Mouse (Mus musculus) hindbrain, embryonic 11.5 days (tissue): ENCODE measurements at regions not wholly inside any gene's neighbourhood (a gene's known extent, or its start where the extent isn't known, plus 50 kb on each side); places are given as distances from the start of the nearest gene placed in this dataset.

ENCODE experiments used
- ATAC-seq: fragments of 200-750 bp; cut with Nextera tagmentation; 2 replicates; pipeline ENCODE4 v1.8.0; 2017; ENCODE audit warnings: mild to moderate bottlenecking, moderate TSS enrichment, moderate library complexity; ENCODE audit not compliant: low FRiP score
- DNase-seq: peaks from one replicate; pipeline ENCODE4 v3.0.0-alpha.2; 2015; ENCODE audit warnings: low spot score
- H3K27ac ChIP-seq: fragments of 300-500 bp; sonication (generic); 2 replicates; pipeline ENCODE4 v1.5.1; 2014; ENCODE audit warnings: mild to moderate bottlenecking, low read depth, low read length
- H3K27me3 ChIP-seq: fragments of 300-500 bp; sonication (generic); 2 replicates; pipeline ENCODE4 v1.6.1; 2014; ENCODE audit warnings: mild to moderate bottlenecking, low read length, moderate library complexity, mixed read lengths; ENCODE audit not compliant: control insufficient read depth, insufficient read depth
- H3K36me3 ChIP-seq: fragments of 300-500 bp; sonication (generic); 2 replicates; pipeline ENCODE4 v1.6.1; 2014; ENCODE audit warnings: mild to moderate bottlenecking, low read length, moderate library complexity, mixed read lengths; ENCODE audit not compliant: control insufficient read depth, insufficient read depth
- H3K4me1 ChIP-seq: fragments of 300-500 bp; sonication (generic); replicated peaks from 2 replicates; pipeline ENCODE4 v1.6.1; 2014; ENCODE audit warnings: low read length, mixed read lengths; ENCODE audit not compliant: control insufficient read depth, insufficient read depth
- H3K4me2 ChIP-seq: fragments of 300-500 bp; sonication (generic); replicated peaks from 2 replicates; pipeline ENCODE4 v1.6.1; 2014; ENCODE audit warnings: mild to moderate bottlenecking, low read depth, low read length
- H3K4me3 ChIP-seq: fragments of 300-500 bp; sonication (generic); 2 replicates; pipeline ENCODE4 v1.5.1; 2014; ENCODE audit warnings: low read depth, low read length
- H3K9ac ChIP-seq: fragments of 300-500 bp; sonication (generic); 2 replicates; pipeline ENCODE4 v1.6.1; 2014; ENCODE audit warnings: low read depth, low read length
- H3K9me3 ChIP-seq: fragments of 300-500 bp; sonication (generic); 2 replicates; pipeline ENCODE4 v1.6.1; 2016; ENCODE audit warnings: low read length; ENCODE audit not compliant: control insufficient read depth
- WGBS: fragments of 180-500 bp; shearing (Covaris S2); extraction: QIAGEN DNeasy Blood & Tissue Kit; methylation state at CpG from one replicate; pipeline ENCODE4 v1.1.7; 2014; 5-methylcytosine and 5-hydroxymethylcytosine counted together

DNA sequence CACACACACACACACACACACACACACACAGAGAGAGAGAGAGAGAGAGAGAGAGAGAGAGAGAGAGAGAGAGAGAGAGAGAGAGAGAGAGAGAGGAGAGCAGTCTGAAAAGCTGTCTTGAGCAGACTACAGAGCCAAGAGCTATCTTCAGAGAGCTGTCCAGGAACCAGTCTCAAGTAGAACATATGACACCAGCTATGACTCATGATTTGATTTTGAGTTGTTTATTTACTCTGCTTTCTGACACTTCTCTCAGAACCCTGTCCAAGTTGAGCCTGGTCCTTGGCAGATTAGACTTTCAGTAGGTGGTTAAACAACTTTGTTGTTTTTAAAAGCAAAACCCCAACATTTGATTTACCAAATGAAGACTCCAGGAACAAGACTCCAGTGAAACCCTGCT lies 420.8 kb upstream of the Lcorl start:
- Histone ChIP-seq H3K4me2 (no peak overlapping the region), H3K4me3 (no peak overlapping the region), H3K27me3 (no peaks in the 10 kb centered on the region), H3K9ac (no peak overlapping the region), H3K9me3 (no peaks in the 10 kb centered on the region), H3K4me1 (no peaks in the 10 kb centered on the region), H3K36me3 (no peaks in the 10 kb centered on the region), H3K27ac (no peak overlapping the region)
- no peak for DNase-seq
- ATAC-seq: no peak

DNA sequence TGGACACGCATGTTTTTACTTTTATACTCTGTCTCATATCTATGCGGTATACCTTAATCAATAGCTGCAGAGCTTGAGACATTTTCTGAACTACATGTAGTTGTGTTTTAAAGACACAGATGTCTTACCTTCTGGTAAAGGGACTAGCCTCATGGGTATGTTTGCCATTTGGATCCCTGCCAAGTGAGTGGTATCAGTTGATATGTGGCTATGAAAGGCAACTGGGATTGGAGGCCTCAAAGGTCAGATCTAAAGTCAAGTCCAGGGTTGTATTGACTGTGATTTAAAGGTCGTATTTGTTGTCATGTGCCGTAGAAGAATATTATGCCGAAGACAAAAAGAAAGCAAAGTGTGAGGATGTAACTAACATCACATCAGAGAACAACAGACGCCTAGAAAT lies 399.3 kb upstream of the Lcorl start:
- Histone ChIP-seq H3K27ac (no peak overlapping the region), H3K36me3 (no peaks in the 10 kb centered on the region), H3K9ac (no peak overlapping the region), H3K4me1 (no peaks in the 10 kb centered on the region), H3K27me3 (no peaks in the 10 kb centered on the region), H3K9me3 (no peaks in the 10 kb centered on the region), H3K4me3 (no peak overlapping the region), H3K4me2 (no peak overlapping the region)
- DNase-seq (no peak), ATAC-seq (no peak)
- 81% methylated on average over 6 of the region's 6 CpGs for WGBS

DNA sequence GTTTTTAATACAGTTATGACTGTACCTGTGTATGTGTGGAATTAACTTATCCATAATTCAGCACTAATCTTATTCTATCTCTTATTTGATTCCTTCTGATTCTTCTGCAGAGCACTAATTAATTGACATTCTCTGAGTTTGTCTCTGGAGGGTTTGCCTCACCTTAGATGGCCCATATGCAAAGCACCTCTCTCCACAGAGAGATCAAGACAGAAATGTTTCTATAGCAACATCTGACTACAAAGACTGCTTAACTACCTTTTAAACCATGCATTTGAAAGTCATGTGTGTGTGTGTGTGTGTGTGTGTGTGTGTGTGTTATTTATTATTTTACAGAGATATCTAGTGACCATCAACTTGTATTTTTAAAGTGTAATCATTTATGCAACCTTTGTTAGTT lies 396.5 kb upstream of the Lcorl start:
- no peaks in the 10 kb centered on the region for H3K4me1 ChIP-seq
- no peak overlapping the region for H3K27ac ChIP-seq
- H3K4me3 ChIP-seq: no peak overlapping the region
- H3K27me3 ChIP-seq: no peaks in the 10 kb centered on the region
- no peaks in the 10 kb centered on the region for H3K9me3 ChIP-seq
- no peak overlapping the region for H3K4me2 ChIP-seq
- no peaks in the 10 kb centered on the region for H3K36me3 ChIP-seq
- no peak overlapping the region for H3K9ac ChIP-seq
- ATAC-seq: no peak
- DNase-seq: no peak

DNA sequence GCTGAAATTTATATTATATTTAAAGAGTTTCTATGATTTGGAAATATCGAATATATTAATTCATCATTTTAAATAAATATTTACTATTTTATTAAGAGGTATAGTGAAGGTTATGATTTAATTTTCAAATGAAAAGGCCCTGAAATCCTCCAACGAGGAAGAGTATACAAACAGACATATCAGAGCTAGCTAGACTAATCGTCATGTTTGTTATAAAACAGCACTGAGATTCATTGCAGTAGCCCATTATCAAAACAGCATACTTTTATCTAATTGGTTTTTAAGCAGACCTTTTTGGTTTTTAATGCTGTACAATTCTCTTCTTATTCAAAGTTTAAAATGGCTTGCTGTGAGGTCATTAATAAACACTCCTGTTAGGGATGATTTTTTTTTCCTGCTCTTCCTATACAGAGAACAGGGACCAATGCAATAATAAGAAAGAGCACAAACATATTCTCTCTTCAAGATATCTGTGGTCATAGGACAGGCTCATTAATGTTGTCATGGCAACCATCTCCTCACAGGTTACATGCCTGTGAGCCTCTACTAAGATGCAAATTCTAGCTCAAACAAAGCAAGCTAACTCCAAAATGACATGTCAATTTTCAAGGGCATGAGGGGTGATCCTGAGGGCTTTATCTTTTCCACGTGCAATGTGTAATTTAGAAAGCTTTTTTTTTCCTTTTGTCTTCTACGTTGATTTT lies 378.1 kb upstream of the Lcorl start:
- H3K4me3 ChIP-seq: no peak overlapping the region
- H3K36me3 ChIP-seq: no peaks in the 10 kb centered on the region
- no peak overlapping the region for H3K27ac ChIP-seq
- no peaks in the 10 kb centered on the region for H3K27me3 ChIP-seq
- WGBS: 65% methylated on average over 5 of the region's 5 CpGs
- no peak overlapping the region for H3K9ac ChIP-seq
- ATAC-seq (peak; percentile 69; the same call in 1 of the 2 replicates), DNase-seq (peak; percentile 26)
- H3K9me3 ChIP-seq: no peaks in the 10 kb centered on the region
- H3K4me2 ChIP-seq: no peak overlapping the region
- H3K4me1 ChIP-seq: no peaks in the 10 kb centered on the region

DNA sequence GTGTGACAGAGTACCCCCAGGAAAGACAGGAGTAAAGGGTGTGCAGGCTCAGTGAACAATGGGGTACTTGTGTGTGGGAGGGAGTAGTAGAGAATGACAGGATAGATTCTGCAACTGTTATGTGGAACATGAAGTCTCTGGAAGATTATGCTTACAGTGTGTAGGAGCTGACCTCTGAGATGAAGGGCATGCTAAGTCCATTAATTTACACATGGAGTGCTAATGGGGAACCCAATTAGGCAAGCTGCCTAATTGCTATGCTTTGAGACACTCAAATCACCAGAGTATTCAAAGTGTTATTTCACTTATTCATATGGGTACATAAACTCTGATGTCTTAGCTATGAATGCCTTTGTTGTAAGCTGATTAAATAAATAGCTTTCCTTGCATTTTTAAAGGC lies 375.4 kb upstream of the Lcorl start:
- Histone ChIP-seq H3K4me1 (no peaks in the 10 kb centered on the region), H3K4me3 (no peak overlapping the region), H3K9me3 (no peaks in the 10 kb centered on the region), H3K36me3 (no peaks in the 10 kb centered on the region), H3K4me2 (no peak overlapping the region), H3K9ac (no peak overlapping the region), H3K27ac (no peak overlapping the region), H3K27me3 (no peaks in the 10 kb centered on the region)
- no peak for ATAC-seq
- DNase-seq: no peak

DNA sequence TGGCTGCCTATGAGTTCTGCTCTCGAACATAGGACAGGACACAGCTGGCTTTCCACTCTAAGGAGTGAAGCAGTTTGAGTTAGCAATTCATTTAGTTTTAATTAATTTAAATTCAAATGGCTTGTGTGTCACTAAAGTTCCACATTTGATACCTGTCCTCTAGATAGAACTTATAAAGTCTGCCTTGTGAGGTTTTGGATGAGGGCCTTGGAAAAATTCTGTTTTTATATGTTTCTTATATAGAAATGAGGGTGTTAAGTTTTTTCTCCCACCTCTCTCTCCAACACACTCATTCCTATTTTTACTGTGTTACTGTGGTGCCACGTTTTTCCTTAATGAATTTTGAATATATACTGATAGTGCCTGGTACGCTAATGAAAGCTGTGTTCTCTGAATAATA lies 371.3 kb upstream of the Lcorl start:
- Histone ChIP-seq H3K4me2 (no peak overlapping the region), H3K4me3 (no peak overlapping the region), H3K9ac (no peak overlapping the region), H3K27me3 (no peaks in the 10 kb centered on the region), H3K36me3 (no peaks in the 10 kb centered on the region), H3K27ac (no peak overlapping the region), H3K9me3 (no peaks in the 10 kb centered on the region), H3K4me1 (no peaks in the 10 kb centered on the region)
- DNase-seq (no peak), ATAC-seq (no peak)
- 73% methylated on average over 3 of the region's 3 CpGs for WGBS

DNA sequence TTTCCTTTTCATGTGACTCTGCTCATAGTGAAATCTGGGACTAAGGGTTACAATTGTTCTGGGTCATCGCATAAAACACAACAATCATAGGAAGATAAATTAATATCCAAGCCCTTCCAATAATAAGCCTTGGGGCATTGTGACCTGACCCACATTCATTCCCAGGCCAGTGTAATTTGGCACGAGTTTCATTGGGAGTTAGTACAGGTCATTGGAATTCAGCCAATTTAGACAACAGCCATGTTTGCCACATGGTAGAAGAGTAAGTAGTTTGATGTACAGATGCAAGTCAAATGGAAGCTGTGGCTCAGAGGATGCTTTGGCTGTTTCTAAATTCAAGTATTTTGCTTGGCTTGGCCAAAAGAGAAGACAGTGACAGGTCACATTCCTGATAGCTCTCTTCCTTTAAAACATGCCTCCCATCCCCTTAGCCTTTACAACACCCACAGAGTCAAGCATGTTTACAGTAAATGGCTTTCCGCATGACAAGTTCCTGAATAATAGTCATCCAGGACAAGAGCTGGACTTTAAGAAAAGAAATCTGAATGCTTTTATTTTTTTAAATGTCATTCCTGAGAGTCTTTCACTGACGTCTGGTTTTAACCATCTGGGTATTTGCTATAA lies 355.5 kb upstream of the Lcorl start:
- no peaks in the 10 kb centered on the region for H3K4me1 ChIP-seq
- H3K27me3 ChIP-seq: no peaks in the 10 kb centered on the region
- no peak overlapping the region for H3K4me2 ChIP-seq
- ATAC-seq: no peak
- H3K36me3 ChIP-seq: no peaks in the 10 kb centered on the region
- no peak overlapping the region for H3K27ac ChIP-seq
- H3K9me3 ChIP-seq: no peaks in the 10 kb centered on the region
- H3K4me3 ChIP-seq: no peak overlapping the region
- WGBS: 75% methylated on average over 4 of the region's 4 CpGs
- H3K9ac ChIP-seq: no peak overlapping the region
- no peak for DNase-seq

DNA sequence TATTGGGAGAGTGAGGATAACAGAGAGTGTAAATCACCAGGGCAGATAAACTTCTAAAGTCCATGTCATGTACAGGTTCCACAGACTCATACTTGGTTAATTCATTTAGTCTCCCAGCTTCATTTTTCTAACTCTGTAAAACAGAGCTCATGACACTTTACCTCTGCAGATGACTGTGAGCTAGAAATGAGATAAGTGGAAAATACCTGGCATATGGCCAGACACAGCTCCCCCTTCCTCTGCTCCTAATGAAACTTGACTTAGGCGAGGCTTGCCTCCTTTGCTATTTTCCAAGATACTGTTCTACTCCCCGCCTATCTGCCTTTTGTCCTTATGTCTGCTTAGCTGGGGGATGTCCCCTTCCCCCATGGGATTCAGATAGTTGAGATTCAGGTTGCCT lies 351.7 kb upstream of the Lcorl start:
- Histone ChIP-seq H3K4me1 (no peaks in the 10 kb centered on the region), H3K27me3 (no peaks in the 10 kb centered on the region), H3K4me3 (no peak overlapping the region), H3K36me3 (no peaks in the 10 kb centered on the region), H3K9me3 (no peaks in the 10 kb centered on the region), H3K4me2 (no peak overlapping the region), H3K9ac (no peak overlapping the region), H3K27ac (no peak overlapping the region)
- DNase-seq: no peak
- 90% methylated on average over 2 of the region's 2 CpGs for WGBS
- no peak for ATAC-seq

DNA sequence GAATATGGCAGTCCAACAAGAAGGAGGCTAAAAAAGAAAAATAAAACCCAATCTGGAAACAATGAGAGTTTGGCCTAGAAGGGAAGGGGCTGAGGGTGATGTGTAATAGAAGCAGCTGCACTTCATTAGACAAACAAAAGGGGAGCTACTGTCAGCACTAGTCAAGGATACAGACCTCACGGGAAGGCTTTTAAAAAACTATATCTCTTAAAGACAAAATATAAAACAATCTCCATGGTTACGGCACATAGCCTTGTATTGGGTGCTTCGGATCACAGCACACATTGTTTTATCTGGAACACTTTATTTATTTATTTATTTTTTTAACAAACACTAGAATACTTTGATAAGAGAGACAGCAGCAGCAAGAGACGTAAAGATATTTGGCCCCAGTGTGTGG lies 346.3 kb upstream of the Lcorl start:
- Histone ChIP-seq H3K4me1 (no peaks in the 10 kb centered on the region), H3K4me2 (no peak overlapping the region), H3K9me3 (no peaks in the 10 kb centered on the region), H3K27me3 (no peaks in the 10 kb centered on the region), H3K4me3 (no peak overlapping the region), H3K9ac (no peak overlapping the region), H3K36me3 (no peaks in the 10 kb centered on the region), H3K27ac (no peak overlapping the region)
- no peak for DNase-seq
- no peak for ATAC-seq
- 69% methylated on average over 4 of the region's 4 CpGs for WGBS
